Mouse (Mus musculus): ENCODE measurements at regions not wholly inside any gene's neighbourhood (a gene's known extent, or its start where the extent isn't known, plus 50 kb on each side); places are given as distances from the start of the nearest gene placed in this dataset.

- ATAC-seq (ENCODE audit: insufficient read depth) (no peak), DNase-seq (ENCODE audit: low read depth in 3 of 3, low spot score in 3 of 3) (no peak)
- H3K4me2 ChIP-seq (ENCODE audit: low read depth): no peak overlapping the region
- no peaks in the 10 kb centered on the region for H3K36me3 ChIP-seq (replicated peaks; ENCODE audit: control insufficient read depth, insufficient read depth, low read depth)
- WGBS (ENCODE audit: insufficient replicate concordance): 34% methylated on average over 5 of the region's 5 CpGs
- H3K4me3 ChIP-seq (ENCODE audit: insufficient read depth in 1 of 2, low read depth in 2 of 2, low read length in 2 of 2): no peak overlapping the region
- H3K4me1 ChIP-seq (replicated peaks; ENCODE audit: control insufficient read depth in 2 of 2, insufficient read depth in 2 of 2, low read length in 1 of 2): no peaks in the 10 kb centered on the region
- no peak overlapping the region for H3K27ac ChIP-seq
- H3K9me3 ChIP-seq (ENCODE audit: control insufficient read depth, low read length): no peaks in the 10 kb centered on the region
- TF ChIP-seq CTCF (IDR thresholded peaks at IDR 0.05; ENCODE audit: low read depth) (no peak), EP300 (IDR thresholded peaks at IDR 0.05; ENCODE audit: low read depth) (no peak)
- no peaks in the 10 kb centered on the region for H3K27me3 ChIP-seq (ENCODE audit: control insufficient read depth, insufficient read depth, low read length)
- no peak overlapping the region for H3K9ac ChIP-seq (replicated peaks)
These were observed 2113.7 kb upstream of the 5930422O12Rik start for GRCm38 (mm10) chr8:31314692-31315358.

GRCm38 (mm10) chr8:31315359-31315705 lies 2113.2 kb upstream of the 5930422O12Rik start:
- Histone ChIP-seq H3K4me3 (ENCODE audit: insufficient read depth in 1 of 2, low read depth in 2 of 2, low read length in 2 of 2) (no peak overlapping the region), H3K4me1 (replicated peaks; ENCODE audit: control insufficient read depth in 2 of 2, insufficient read depth in 2 of 2, low read length in 1 of 2) (no peaks in the 10 kb centered on the region), H3K9ac (replicated peaks) (no peak overlapping the region), H3K27ac (no peak overlapping the region), H3K36me3 (replicated peaks; ENCODE audit: control insufficient read depth, insufficient read depth, low read depth) (no peaks in the 10 kb centered on the region), H3K27me3 (ENCODE audit: control insufficient read depth, insufficient read depth, low read length) (no peaks in the 10 kb centered on the region), H3K9me3 (ENCODE audit: control insufficient read depth, low read length) (no peaks in the 10 kb centered on the region), H3K4me2 (ENCODE audit: low read depth) (no peak overlapping the region)
- WGBS (ENCODE audit: insufficient replicate concordance): 55% methylated on average over 8 of the region's 8 CpGs
- DNase-seq (ENCODE audit: low read depth in 3 of 3, low spot score in 3 of 3) (no peak), ATAC-seq (ENCODE audit: insufficient read depth) (no peak)
- TF ChIP-seq EP300 (IDR thresholded peaks at IDR 0.05; ENCODE audit: low read depth): no peak
- TF ChIP-seq CTCF (IDR thresholded peaks at IDR 0.05; ENCODE audit: low read depth): no peak

GRCm38 (mm10) chr8:31333545-31334297 lies 2094.8 kb upstream of the 5930422O12Rik start:
- Histone ChIP-seq H3K4me3 (ENCODE audit: insufficient read depth in 1 of 2, low read depth in 2 of 2, low read length in 2 of 2) (no peak overlapping the region), H3K9ac (replicated peaks) (no peak overlapping the region), H3K27ac (no peak overlapping the region), H3K36me3 (replicated peaks; ENCODE audit: control insufficient read depth, insufficient read depth, low read depth) (no peaks in the 10 kb centered on the region), H3K27me3 (ENCODE audit: control insufficient read depth, insufficient read depth, low read length) (no peaks in the 10 kb centered on the region), H3K4me1 (replicated peaks; ENCODE audit: control insufficient read depth in 2 of 2, insufficient read depth in 2 of 2, low read length in 1 of 2) (no peaks in the 10 kb centered on the region), H3K4me2 (ENCODE audit: low read depth) (no peak overlapping the region), H3K9me3 (ENCODE audit: control insufficient read depth, low read length) (no peaks in the 10 kb centered on the region)
- no peak for TF ChIP-seq CTCF (IDR thresholded peaks at IDR 0.05; ENCODE audit: low read depth)
- 70% methylated on average over 7 of the region's 7 CpGs for WGBS (ENCODE audit: insufficient replicate concordance)
- DNase-seq (ENCODE audit: low read depth in 3 of 3, low spot score in 3 of 3) (no peak), ATAC-seq (ENCODE audit: insufficient read depth) (no peak)

GRCm38 (mm10) chr8:31348504-31348903 lies 2080.0 kb upstream of the 5930422O12Rik start:
- Histone ChIP-seq H3K27me3 (ENCODE audit: control insufficient read depth, insufficient read depth, low read length) (no peaks in the 10 kb centered on the region), H3K9me3 (ENCODE audit: control insufficient read depth, low read length) (no peaks in the 10 kb centered on the region), H3K4me3 (ENCODE audit: insufficient read depth in 1 of 2, low read depth in 2 of 2, low read length in 2 of 2) (no peak overlapping the region), H3K4me1 (replicated peaks; ENCODE audit: control insufficient read depth in 2 of 2, insufficient read depth in 2 of 2, low read length in 1 of 2) (no peaks in the 10 kb centered on the region), H3K4me2 (ENCODE audit: low read depth) (no peak overlapping the region), H3K36me3 (replicated peaks; ENCODE audit: control insufficient read depth, insufficient read depth, low read depth) (no peaks in the 10 kb centered on the region), H3K9ac (replicated peaks) (no peak overlapping the region), H3K27ac (no peak overlapping the region)
- WGBS (ENCODE audit: insufficient replicate concordance): 53% methylated on average over 4 of the region's 4 CpGs
- no peak for TF ChIP-seq CTCF (IDR thresholded peaks at IDR 0.05; ENCODE audit: low read depth)
- no peak for TF ChIP-seq EP300 (IDR thresholded peaks at IDR 0.05; ENCODE audit: low read depth)
- DNase-seq (ENCODE audit: low read depth in 3 of 3, low spot score in 3 of 3): no peak
- ATAC-seq (ENCODE audit: insufficient read depth): no peak

- no peaks in the 10 kb centered on the region for H3K9me3 ChIP-seq (ENCODE audit: control insufficient read depth, low read length)
- H3K4me2 ChIP-seq (ENCODE audit: low read depth): no peak overlapping the region
- no peak overlapping the region for H3K4me3 ChIP-seq (ENCODE audit: insufficient read depth in 1 of 2, low read depth in 2 of 2, low read length in 2 of 2)
- H3K36me3 ChIP-seq (replicated peaks; ENCODE audit: control insufficient read depth, insufficient read depth, low read depth): no peaks in the 10 kb centered on the region
- no peak for ATAC-seq (ENCODE audit: insufficient read depth)
- no peak overlapping the region for H3K27ac ChIP-seq
- H3K9ac ChIP-seq (replicated peaks): no peak overlapping the region
- DNase-seq (ENCODE audit: low read depth in 3 of 3, low spot score in 3 of 3): no peak
- 55% methylated on average over 5 of the region's 5 CpGs for WGBS (ENCODE audit: insufficient replicate concordance)
- H3K4me1 ChIP-seq (replicated peaks; ENCODE audit: control insufficient read depth in 2 of 2, insufficient read depth in 2 of 2, low read length in 1 of 2): no peaks in the 10 kb centered on the region
- no peak for TF ChIP-seq EP300 (IDR thresholded peaks at IDR 0.05; ENCODE audit: low read depth)
- TF ChIP-seq CTCF (IDR thresholded peaks at IDR 0.05; ENCODE audit: low read depth): no peak
- H3K27me3 ChIP-seq (ENCODE audit: control insufficient read depth, insufficient read depth, low read length): no peaks in the 10 kb centered on the region
These were observed 2058.9 kb upstream of the 5930422O12Rik start for GRCm38 (mm10) chr8:31369636-31370035.
